Mouse (Mus musculus) granulocyte monocyte progenitor cell, adult 5-6 weeks (primary cell): ENCODE data around the gene Cyp2f2. TPM values are rescaled to one million over a fixed set of nuclear protein-coding genes. Genes with fewer than 3 reads are reported as not detected.

Source experiments
- ATAC-seq: replicated peaks from 2 replicates; pipeline ENCODE4 v1.8.0; 2016; ENCODE audit warnings: mild to moderate bottlenecking, moderate TSS enrichment, inconsistent platforms; ENCODE audit not compliant: poor library complexity, severe bottlenecking
- total RNA-seq, 2 experiments: library from RNA; stranded (forward) in 1 of 2; stranded (reverse) in 1 of 2; fragments of 200-712, 200-1000 nt in 1 of 2; fragments of >200 nt in 1 of 2; fragmentation: Nextera tagmentation in 1 of 2; gene quantifications; 2 replicates each; pipeline ENCODE4 v1.2.3; 2014 to 2017

The Cyp2f2 gene
- total RNA-seq (2014; fragmentation: Nextera tagmentation) (not detected in 2 replicates), total RNA-seq (2017) (not detected in 2 replicates)

GRCm38 (mm10) chr7:27119676-27120075 lies at the start of gene Cyp2f2:
Cyp2f2 (plus strand) TSS chr7:27119909.
- ATAC-seq: no peak

- ATAC-seq: no peak
Measured at GRCm38 (mm10) chr7:27078641-27079040, 41.1 kb upstream of the Cyp2f2 start.

GRCm38 (mm10) chr7:27081625-27082024 lies 38.1 kb upstream of the Cyp2f2 start:
- no peak for ATAC-seq

- no peak for ATAC-seq
Measured at GRCm38 (mm10) chr7:27091039-27091438, 28.7 kb upstream of the Cyp2f2 start.

- no peak for ATAC-seq
Measured at GRCm38 (mm10) chr7:27092038-27092703, 27.5 kb upstream of the Cyp2f2 start.

- peak; percentile 77 for ATAC-seq
Measured at GRCm38 (mm10) chr7:27092882-27093281, 26.8 kb upstream of the Cyp2f2 start.

GRCm38 (mm10) chr7:27104882-27105281 lies 14.8 kb upstream of the Cyp2f2 start:
- ATAC-seq: peak; percentile 91

- no peak for ATAC-seq
Measured at GRCm38 (mm10) chr7:27110327-27110726, 9.4 kb upstream of the Cyp2f2 start.

- ATAC-seq: no peak
Measured at GRCm38 (mm10) chr7:27111038-27111437, 8.7 kb upstream of the Cyp2f2 start.

GRCm38 (mm10) chr7:27111987-27112386 lies 7.7 kb upstream of the Cyp2f2 start:
- no peak for ATAC-seq

- peak; percentile 35 for ATAC-seq
Measured at GRCm38 (mm10) chr7:27118033-27118511, 1.6 kb upstream of the Cyp2f2 start.

- no peak for ATAC-seq
Measured at GRCm38 (mm10) chr7:27124305-27124832, 4.7 kb downstream of the Cyp2f2 start.

- ATAC-seq: peak; percentile 48
Measured at GRCm38 (mm10) chr7:27124969-27125368, 5.3 kb downstream of the Cyp2f2 start.

- ATAC-seq: peak; percentile 76
Measured at GRCm38 (mm10) chr7:27128162-27128561, 8.5 kb downstream of the Cyp2f2 start.

GRCm38 (mm10) chr7:27128946-27129345 lies 9.2 kb downstream of the Cyp2f2 start:
- ATAC-seq: no peak

- ATAC-seq: no peak
Measured at GRCm38 (mm10) chr7:27129811-27130210, 10.1 kb downstream of the Cyp2f2 start.

GRCm38 (mm10) chr7:27130521-27131370 lies 11.0 kb downstream of the Cyp2f2 start:
- ATAC-seq: no peak

- no peak for ATAC-seq
Measured at GRCm38 (mm10) chr7:27131387-27131786, 11.7 kb downstream of the Cyp2f2 start.

- ATAC-seq: peak; percentile 36
Measured at GRCm38 (mm10) chr7:27132588-27132987, 12.9 kb downstream of the Cyp2f2 start.

- ATAC-seq: no peak
Measured at GRCm38 (mm10) chr7:27133156-27133555, 13.4 kb downstream of the Cyp2f2 start.

GRCm38 (mm10) chr7:27133757-27134156 lies 14.0 kb downstream of the Cyp2f2 start:
- ATAC-seq: no peak
